Mouse (Mus musculus): ENCODE measurements around the gene Gm10271. TPM values are rescaled to one million over a fixed set of nuclear protein-coding genes. Genes with fewer than 3 reads are reported as not detected.

Gm10271 gene
- polyA plus RNA-seq, 1 experiment from 2014 or later = not detected

GRCm38 (mm10) chr10:116950009-116950769 is 22.2 kb downstream of the Gm10271 start, which contains the start of gene Rab3ip:
Rab3ip (minus strand) TSS chr10:116950769.
- Histone ChIP-seq H3K4me2 (peak within 1 kb of the TSS; percentile 89), H3K27ac (peak within 1 kb of the TSS; percentile 91), H3K4me1 (peaks cover 9% of the 10 kb centered on the region), H3K4me3 (peak within 1 kb of the TSS; percentile 87), H3K9me3 (no peaks in the 10 kb centered on the region), H3K36me3 (no peaks in the 10 kb centered on the region), H3K27me3 (no peaks in the 10 kb centered on the region), H3K9ac (peak within 1 kb of the TSS; percentile 72)
- WGBS = under 1% methylated on average over 50 of the region's 103 CpGs
- peak; percentile 93 for ATAC-seq (ENCODE audit: borderline replicate concordance, extremely low read depth, low FRiP score, low TSS enrichment)

- peak; percentile 20; the same call in 1 of the 2 replicates for ATAC-seq (ENCODE audit: borderline replicate concordance, extremely low read depth, low FRiP score, low TSS enrichment)
- 1% methylated on average over 44 of the region's 44 CpGs for WGBS
Measured at GRCm38 (mm10) chr10:116949111-116950008, 23.0 kb downstream of the Gm10271 start.

GRCm38 (mm10) chr10:116948414-116948813 is 24.0 kb downstream of the Gm10271 start:
- 66% methylated on average over 9 of the region's 9 CpGs for WGBS
- no peak overlapping the region for H3K9ac ChIP-seq
- H3K36me3 ChIP-seq = no peaks in the 10 kb centered on the region
- H3K27ac ChIP-seq = no peak overlapping the region
- peaks cover 9% of the 10 kb centered on the region for H3K4me1 ChIP-seq
- H3K4me2 ChIP-seq = peak overlapping the region; percentile 89
- ATAC-seq (ENCODE audit: borderline replicate concordance, extremely low read depth, low FRiP score, low TSS enrichment) = no peak
- H3K9me3 ChIP-seq = no peaks in the 10 kb centered on the region
- H3K27me3 ChIP-seq = no peaks in the 10 kb centered on the region
- H3K4me3 ChIP-seq = peak overlapping the region; percentile 87; the same call in 1 of the 2 replicates

More at GRCm38 (mm10) chr10:116949111-116950008, 23.0 kb downstream of the Gm10271 start:
- no peaks in the 10 kb centered on the region for H3K27me3 ChIP-seq
- no peaks in the 10 kb centered on the region for H3K36me3 ChIP-seq
- H3K4me3 ChIP-seq = peak overlapping the region; percentile 87
- H3K9ac ChIP-seq = peak overlapping the region; percentile 72
- H3K9me3 ChIP-seq = no peaks in the 10 kb centered on the region
- H3K4me2 ChIP-seq = peak overlapping the region; percentile 89
- H3K4me1 ChIP-seq = peaks cover 9% of the 10 kb centered on the region
- peak overlapping the region; percentile 91 for H3K27ac ChIP-seq

GRCm38 (mm10) chr10:116944940-116945339 is 27.5 kb downstream of the Gm10271 start:
- H3K4me2 ChIP-seq = no peak overlapping the region
- no peaks in the 10 kb centered on the region for H3K9me3 ChIP-seq
- WGBS = 55% methylated on average over 10 of the region's 10 CpGs
- H3K4me3 ChIP-seq = no peak overlapping the region
- H3K36me3 ChIP-seq = peaks cover 8% of the 10 kb centered on the region; the same call in 1 of the 2 replicates
- peaks cover 6% of the 10 kb centered on the region; the same call in 1 of the 2 replicates for H3K4me1 ChIP-seq
- no peak for ATAC-seq (ENCODE audit: borderline replicate concordance, extremely low read depth, low FRiP score, low TSS enrichment)
- no peak overlapping the region for H3K9ac ChIP-seq
- no peaks in the 10 kb centered on the region for H3K27me3 ChIP-seq
- no peak overlapping the region for H3K27ac ChIP-seq

- peaks cover 4% of the 10 kb centered on the region; the same call in 1 of the 2 replicates for H3K4me1 ChIP-seq
Measured at GRCm38 (mm10) chr10:116944144-116944543, 28.3 kb downstream of the Gm10271 start.

GRCm38 (mm10) chr10:116943025-116943424 is 29.4 kb downstream of the Gm10271 start:
- WGBS = 90% methylated on average over 6 of the region's 6 CpGs

More at GRCm38 (mm10) chr10:116944144-116944543, 28.3 kb downstream of the Gm10271 start:
- no peaks in the 10 kb centered on the region for H3K9me3 ChIP-seq
- H3K4me2 ChIP-seq = no peak overlapping the region
- peaks cover 9% of the 10 kb centered on the region; the same call in 1 of the 2 replicates for H3K36me3 ChIP-seq
- no peak overlapping the region for H3K4me3 ChIP-seq
- H3K27ac ChIP-seq = no peak overlapping the region
- WGBS = 83% methylated on average over 3 of the region's 3 CpGs
- no peaks in the 10 kb centered on the region for H3K27me3 ChIP-seq
- H3K9ac ChIP-seq = no peak overlapping the region
- no peak for ATAC-seq (ENCODE audit: borderline replicate concordance, extremely low read depth, low FRiP score, low TSS enrichment)

GRCm38 (mm10) chr10:116935028-116935427 is 37.4 kb downstream of the Gm10271 start:
- no peak overlapping the region for H3K4me2 ChIP-seq
- H3K27me3 ChIP-seq = no peaks in the 10 kb centered on the region
- H3K27ac ChIP-seq = no peak overlapping the region
- peaks cover 29% of the 10 kb centered on the region for H3K36me3 ChIP-seq
- ATAC-seq (ENCODE audit: borderline replicate concordance, extremely low read depth, low FRiP score, low TSS enrichment) = no peak
- H3K9ac ChIP-seq = no peak overlapping the region
- no peak overlapping the region for H3K4me3 ChIP-seq
- H3K9me3 ChIP-seq = no peaks in the 10 kb centered on the region
- 79% methylated on average over 12 of the region's 12 CpGs for WGBS
- no peaks in the 10 kb centered on the region for H3K4me1 ChIP-seq

More at GRCm38 (mm10) chr10:116943025-116943424, 29.4 kb downstream of the Gm10271 start:
- Histone ChIP-seq H3K27ac (no peak overlapping the region), H3K4me2 (no peak overlapping the region), H3K9me3 (no peaks in the 10 kb centered on the region), H3K9ac (no peak overlapping the region), H3K4me3 (no peak overlapping the region), H3K36me3 (peaks cover 20% of the 10 kb centered on the region), H3K4me1 (no peaks in the 10 kb centered on the region), H3K27me3 (no peaks in the 10 kb centered on the region)
- ATAC-seq (ENCODE audit: borderline replicate concordance, extremely low read depth, low FRiP score, low TSS enrichment) = no peak

- no peak for ATAC-seq (ENCODE audit: borderline replicate concordance, extremely low read depth, low FRiP score, low TSS enrichment)
- Histone ChIP-seq H3K4me3 (no peak overlapping the region), H3K4me2 (no peak overlapping the region), H3K27ac (no peak overlapping the region), H3K4me1 (no peaks in the 10 kb centered on the region), H3K27me3 (no peaks in the 10 kb centered on the region), H3K36me3 (peaks cover 25% of the 10 kb centered on the region), H3K9me3 (no peaks in the 10 kb centered on the region), H3K9ac (no peak overlapping the region)
- WGBS = 92% methylated on average over 7 of the region's 7 CpGs
Measured at GRCm38 (mm10) chr10:116933794-116934193, 38.6 kb downstream of the Gm10271 start.

GRCm38 (mm10) chr10:116932418-116932817 is 40.0 kb downstream of the Gm10271 start:
- no peak overlapping the region for H3K9ac ChIP-seq
- no peaks in the 10 kb centered on the region for H3K27me3 ChIP-seq
- no peak overlapping the region for H3K4me2 ChIP-seq
- no peaks in the 10 kb centered on the region for H3K9me3 ChIP-seq
- H3K36me3 ChIP-seq = peaks cover 12% of the 10 kb centered on the region; the same call in 1 of the 2 replicates
- no peak overlapping the region for H3K27ac ChIP-seq
- no peak for ATAC-seq (ENCODE audit: borderline replicate concordance, extremely low read depth, low FRiP score, low TSS enrichment)
- 75% methylated on average over 13 of the region's 13 CpGs for WGBS
- no peaks in the 10 kb centered on the region for H3K4me1 ChIP-seq
- no peak overlapping the region for H3K4me3 ChIP-seq

GRCm38 (mm10) chr10:116931497-116932179 is 40.8 kb downstream of the Gm10271 start:
- no peak overlapping the region for H3K9ac ChIP-seq
- ATAC-seq (ENCODE audit: borderline replicate concordance, extremely low read depth, low FRiP score, low TSS enrichment) = no peak
- no peaks in the 10 kb centered on the region for H3K4me1 ChIP-seq
- WGBS = 82% methylated on average over 15 of the region's 15 CpGs
- H3K4me3 ChIP-seq = no peak overlapping the region
- H3K27ac ChIP-seq = no peak overlapping the region
- H3K36me3 ChIP-seq = peaks cover 8% of the 10 kb centered on the region; the same call in 1 of the 2 replicates
- no peak overlapping the region for H3K4me2 ChIP-seq
- no peaks in the 10 kb centered on the region for H3K27me3 ChIP-seq
- no peaks in the 10 kb centered on the region for H3K9me3 ChIP-seq

- Histone ChIP-seq H3K4me3 (no peak overlapping the region), H3K27ac (no peak overlapping the region), H3K9me3 (no peaks in the 10 kb centered on the region), H3K4me2 (no peak overlapping the region), H3K27me3 (no peaks in the 10 kb centered on the region), H3K9ac (no peak overlapping the region), H3K4me1 (no peaks in the 10 kb centered on the region), H3K36me3 (0 out of 2 replicates have a peak, but pooled peaks cover 7% of the 10 kb centered on the region)
- no peak for ATAC-seq (ENCODE audit: borderline replicate concordance, extremely low read depth, low FRiP score, low TSS enrichment)
- WGBS = 60% methylated on average over 6 of the region's 7 CpGs
Measured at GRCm38 (mm10) chr10:116930936-116931335, 41.5 kb downstream of the Gm10271 start.
